Mouse (Mus musculus) heart, embryonic 12.5 days (tissue): ENCODE measurements around the gene Hoxd8. TPM values are rescaled to one million over a fixed set of nuclear protein-coding genes. Genes with fewer than 3 reads are reported as not detected.
A peak's percentile ranks its signal among the peaks of the same experiment; 100 is the strongest.

Experiments used
- ATAC-seq: fragments of 200-750 bp; cut with Nextera tagmentation; 2 replicates; pipeline ENCODE4 v1.8.0; 2017; ENCODE audit warnings: moderate TSS enrichment, moderate library complexity; ENCODE audit not compliant: insufficient number of reproducible peaks, low FRiP score
- H3K27ac ChIP-seq: fragments of 300-500 bp; sonication (generic); 2 replicates; pipeline ENCODE4 v1.5.1; 2016; ENCODE audit warnings: mild to moderate bottlenecking, moderate library complexity; ENCODE audit not compliant: poor library complexity, severe bottlenecking
- H3K27me3 ChIP-seq: fragments of 300-500 bp; sonication (generic); replicated peaks from 2 replicates; pipeline ENCODE4 v1.6.1; 2016; ENCODE audit warnings: mild to moderate bottlenecking, moderate library complexity
- H3K36me3 ChIP-seq: fragments of 300-500 bp; sonication (generic); 2 replicates; pipeline ENCODE4 v1.6.1; 2016; ENCODE audit warnings: mild to moderate bottlenecking, moderate library complexity
- H3K4me1 ChIP-seq: fragments of 300-500 bp; sonication (generic); replicated peaks from 2 replicates; pipeline ENCODE4 v1.6.1; 2016; ENCODE audit warnings: mild to moderate bottlenecking
- H3K4me2 ChIP-seq: fragments of 300-500 bp; sonication (generic); 2 replicates; pipeline ENCODE4 v1.6.1; 2016; ENCODE audit warnings: mild to moderate bottlenecking, moderate library complexity
- H3K4me3 ChIP-seq: fragments of 300-500 bp; sonication (generic); 2 replicates; pipeline ENCODE4 v1.5.1; 2016; ENCODE audit warnings: mild to moderate bottlenecking
- H3K9ac ChIP-seq: fragments of 300-500 bp; sonication (generic); 2 replicates; pipeline ENCODE4 v1.6.1; 2016; ENCODE audit warnings: mild to moderate bottlenecking, moderate library complexity
- H3K9me3 ChIP-seq: fragments of 300-500 bp; sonication (generic); replicated peaks from 2 replicates; pipeline ENCODE4 v1.6.1; 2016; ENCODE audit warnings: mild to moderate bottlenecking, moderate library complexity
- WGBS: fragments of 180-500 bp; shearing (Covaris S2); methylation state at CpG from one replicate; pipeline ENCODE4 v1.1.7; 2016; 5-methylcytosine and 5-hydroxymethylcytosine counted together
- polyA plus RNA-seq: library from polyadenylated mRNA; unstranded; fragments of >200 nt; fragmentation: Nextera tagmentation; extraction: Ambion mirVana; gene quantifications from 2 replicates; pipeline ENCODE4 v1.2.1, GENCODE M21; 2016

The Hoxd8 gene
- polyA plus RNA-seq, 1 experiment from 2014 or later, result 0.10 TPM

DNA sequence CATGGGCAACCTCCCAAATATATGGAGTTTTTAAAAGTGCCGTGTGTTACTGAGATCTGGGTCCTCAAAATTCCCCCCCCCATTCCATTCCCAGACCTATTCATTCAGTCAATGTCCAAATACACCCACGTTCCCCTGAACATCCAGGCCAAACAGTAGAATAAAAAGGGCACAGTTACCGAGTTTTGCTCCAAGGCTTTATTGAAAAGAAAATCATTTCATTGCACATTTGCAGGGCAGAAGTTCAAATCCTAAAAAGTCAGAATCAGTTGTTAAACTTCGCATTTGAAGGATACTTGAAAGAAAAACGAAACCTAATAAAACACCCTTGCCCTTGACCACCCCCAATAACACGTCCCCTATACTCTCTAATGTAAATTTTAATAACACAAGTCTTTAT lies 1.6 kb upstream of the Hoxd8 start:
- Histone ChIP-seq H3K27ac (no peak overlapping the region), H3K9ac (no peak overlapping the region), H3K9me3 (no peaks in the 10 kb centered on the region), H3K27me3 (peaks cover 89% of the 10 kb centered on the region), H3K4me1 (peaks cover 21% of the 10 kb centered on the region), H3K36me3 (no peaks in the 10 kb centered on the region), H3K4me3 (no peak overlapping the region), H3K4me2 (no peak overlapping the region)
- WGBS, result 17% methylated on average over 6 of the region's 6 CpGs
- no peak for ATAC-seq

- Histone ChIP-seq H3K9me3 (no peaks in the 10 kb centered on the region), H3K4me3 (no peak overlapping the region), H3K27ac (no peak overlapping the region), H3K27me3 (peaks cover 89% of the 10 kb centered on the region), H3K4me1 (peaks cover 16% of the 10 kb centered on the region), H3K4me2 (no peak overlapping the region), H3K36me3 (no peaks in the 10 kb centered on the region), H3K9ac (no peak overlapping the region)
- 5% methylated on average over 10 of the region's 10 CpGs for whole genome bisulfite sequencing
- no peak for ATAC-seq
Observed at GRCm38 (mm10) chr2:74703317-74703716, 1.1 kb upstream of the Hoxd8 start.

- Histone ChIP-seq H3K4me2 (no peak overlapping the region), H3K9ac (no peak overlapping the region), H3K27ac (no peak overlapping the region), H3K9me3 (no peaks in the 10 kb centered on the region), H3K4me1 (peaks cover 13% of the 10 kb centered on the region), H3K27me3 (peaks cover 89% of the 10 kb centered on the region), H3K36me3 (no peaks in the 10 kb centered on the region), H3K4me3 (no peak overlapping the region)
- ATAC-seq, result no peak
- 2% methylated on average over 26 of the region's 26 CpGs for WGBS
Observed at GRCm38 (mm10) chr2:74703720-74704392, 559 bp upstream of the Hoxd8 start.

DNA sequence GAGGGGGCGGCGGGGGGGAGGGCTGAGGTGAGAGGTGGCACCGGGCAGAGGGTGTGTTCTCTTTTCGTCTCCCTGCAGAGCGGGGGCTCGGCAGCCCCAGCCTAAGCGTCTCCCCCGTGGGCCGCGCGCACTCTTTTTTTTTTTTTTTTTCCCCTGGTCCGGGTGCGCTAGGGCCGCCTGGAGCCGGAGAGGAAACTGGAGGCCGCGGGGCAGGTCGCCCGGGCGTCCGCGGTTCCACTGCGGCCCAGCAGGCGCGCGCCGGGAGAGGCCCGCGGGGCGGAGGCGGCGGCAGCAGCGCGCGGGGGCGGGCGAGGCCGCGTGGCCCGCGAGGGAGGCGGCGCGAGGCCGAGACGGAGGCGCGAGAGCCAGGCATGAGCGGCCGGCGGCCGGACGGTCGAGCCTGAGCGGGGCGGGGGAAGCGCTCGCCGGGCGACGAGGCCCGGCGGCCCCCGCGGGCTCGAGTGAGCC lies 618 bp downstream of the Hoxd8 start:
- no peaks in the 10 kb centered on the region for H3K36me3 ChIP-seq
- peak overlapping the region; percentile 88 for H3K4me2 ChIP-seq
- H3K4me3 ChIP-seq, result peak overlapping the region; percentile 54
- H3K27ac ChIP-seq, result no peak overlapping the region
- H3K9ac ChIP-seq, result peak overlapping the region; percentile 62; the same call in 1 of the 2 replicates
- WGBS, result under 1% methylated on average over 43 of the region's 66 CpGs
- H3K9me3 ChIP-seq, result no peaks in the 10 kb centered on the region
- H3K27me3 ChIP-seq, result peaks cover 89% of the 10 kb centered on the region
- peak; percentile 45; the same call in 1 of the 2 replicates for ATAC-seq
- peaks cover 13% of the 10 kb centered on the region for H3K4me1 ChIP-seq

DNA sequence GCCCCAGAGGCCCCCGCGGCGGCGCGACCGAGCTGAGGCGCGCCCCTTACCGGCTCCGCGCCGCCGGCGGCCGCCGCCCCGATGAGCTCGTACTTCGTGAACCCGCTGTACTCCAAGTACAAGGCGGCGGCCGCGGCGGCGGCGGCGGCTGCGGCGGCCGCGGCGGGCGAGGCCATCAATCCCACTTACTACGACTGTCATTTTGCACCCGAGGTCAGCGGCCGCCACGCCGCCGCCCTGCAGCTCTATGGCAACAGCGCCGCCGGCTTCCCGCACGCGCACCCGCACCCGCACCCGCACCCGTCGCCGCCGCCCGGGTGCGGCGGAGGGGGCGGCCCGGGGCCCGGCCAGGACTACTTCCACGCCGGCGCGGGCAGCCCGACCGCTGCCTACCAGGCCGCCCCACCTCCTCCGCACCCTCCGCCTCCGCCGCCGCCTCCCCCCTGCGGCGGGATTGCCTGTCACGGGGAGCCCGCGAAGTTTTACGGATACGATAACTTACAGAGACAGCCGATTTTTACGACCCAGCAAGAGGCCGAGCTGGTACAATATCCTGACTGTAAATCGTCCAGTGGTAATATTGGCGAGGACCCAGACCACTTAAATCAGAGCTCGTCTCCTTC lies 1.2 kb downstream of the Hoxd8 start:
- H3K27ac ChIP-seq, result no peak overlapping the region
- peak overlapping the region; percentile 62; the same call in 1 of the 2 replicates for H3K9ac ChIP-seq
- H3K4me1 ChIP-seq, result peaks cover 13% of the 10 kb centered on the region
- no peak for ATAC-seq
- peaks cover 89% of the 10 kb centered on the region for H3K27me3 ChIP-seq
- peak overlapping the region; percentile 54 for H3K4me3 ChIP-seq
- H3K9me3 ChIP-seq, result no peaks in the 10 kb centered on the region
- peak overlapping the region; percentile 88 for H3K4me2 ChIP-seq
- no peaks in the 10 kb centered on the region for H3K36me3 ChIP-seq
- under 1% methylated on average over 60 of the region's 85 CpGs for WGBS

GRCm38 (mm10) chr2:74706393-74706960 lies 2.1 kb downstream of the Hoxd8 start:
- H3K4me2 ChIP-seq, result no peak overlapping the region
- H3K27me3 ChIP-seq, result peaks cover 89% of the 10 kb centered on the region
- no peaks in the 10 kb centered on the region for H3K9me3 ChIP-seq
- H3K9ac ChIP-seq, result no peak overlapping the region
- H3K4me3 ChIP-seq, result no peak overlapping the region
- no peak overlapping the region for H3K27ac ChIP-seq
- H3K36me3 ChIP-seq, result no peaks in the 10 kb centered on the region
- H3K4me1 ChIP-seq, result peaks cover 13% of the 10 kb centered on the region
- ATAC-seq, result no peak
- 2% methylated on average over 13 of the region's 13 CpGs for WGBS

- H3K4me3 ChIP-seq, result no peak overlapping the region
- H3K9me3 ChIP-seq, result no peaks in the 10 kb centered on the region
- peaks cover 96% of the 10 kb centered on the region for H3K27me3 ChIP-seq
- no peaks in the 10 kb centered on the region for H3K36me3 ChIP-seq
- H3K27ac ChIP-seq, result no peak overlapping the region
- no peak overlapping the region for H3K4me2 ChIP-seq
- no peak overlapping the region for H3K9ac ChIP-seq
- 11% methylated on average over 7 of the region's 7 CpGs for WGBS
- no peak for ATAC-seq
- H3K4me1 ChIP-seq, result peaks cover 23% of the 10 kb centered on the region
Observed at GRCm38 (mm10) chr2:74707599-74707998, 3.2 kb downstream of the Hoxd8 start.

GRCm38 (mm10) chr2:74708676-74709075 lies 4.3 kb downstream of the Hoxd8 start:
- Histone ChIP-seq H3K27ac (no peak overlapping the region), H3K36me3 (no peaks in the 10 kb centered on the region), H3K9me3 (no peaks in the 10 kb centered on the region), H3K4me2 (no peak overlapping the region), H3K4me3 (no peak overlapping the region), H3K4me1 (peaks cover 23% of the 10 kb centered on the region), H3K9ac (no peak overlapping the region), H3K27me3 (peaks cover 93% of the 10 kb centered on the region)
- 16% methylated on average over 4 of the region's 4 CpGs for WGBS
- no peak for ATAC-seq

DNA sequence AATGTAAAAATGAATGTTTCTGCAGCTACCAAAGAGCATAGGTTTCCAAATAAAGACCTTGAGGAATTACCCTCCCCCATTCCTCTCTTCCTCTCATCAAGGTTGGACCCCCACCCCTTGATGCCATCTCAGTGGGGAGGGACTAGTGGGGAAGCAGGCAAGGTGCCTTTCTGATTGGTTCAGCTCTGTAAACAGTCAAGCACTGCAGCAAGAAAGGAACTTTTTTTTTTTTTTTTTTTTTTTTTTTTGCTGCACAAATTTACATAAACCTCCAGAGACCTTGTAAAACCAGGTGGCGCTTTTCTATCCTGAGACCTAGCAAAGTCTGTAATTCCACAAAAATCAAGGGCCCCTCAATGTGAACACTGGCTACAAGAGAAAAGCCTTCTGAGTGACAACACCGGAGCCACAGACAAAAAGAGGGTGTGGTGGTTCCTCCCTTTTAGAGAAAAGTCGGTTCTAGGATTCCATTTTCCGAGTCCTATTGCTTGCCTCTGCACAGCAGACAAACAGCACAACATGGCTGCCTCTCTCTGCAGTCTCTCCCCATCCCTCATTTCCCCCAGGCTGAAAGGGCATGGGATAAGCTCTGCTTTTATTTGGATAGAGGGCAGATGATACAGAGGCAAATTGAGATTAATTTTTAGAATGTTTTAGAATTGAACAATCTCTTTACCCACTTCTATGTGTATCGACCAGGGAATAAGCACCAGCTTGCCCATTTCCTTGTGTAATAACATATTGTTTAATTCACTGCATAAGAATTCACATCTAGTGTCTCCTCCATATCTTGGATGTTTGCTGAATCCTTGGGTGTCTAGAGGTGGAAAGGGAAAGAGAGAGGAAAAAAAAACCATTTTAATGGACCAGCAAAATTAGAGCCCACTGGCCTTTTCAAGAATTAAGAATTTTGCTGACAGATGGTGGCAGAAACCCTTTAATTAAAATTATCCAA lies 5.3 kb downstream of the Hoxd8 start:
- WGBS, result 7% methylated on average over 5 of the region's 5 CpGs

GRCm38 (mm10) chr2:74710929-74711543 lies 6.6 kb downstream of the Hoxd8 start:
- peaks cover 13% of the 10 kb centered on the region for H3K4me1 ChIP-seq
- H3K27ac ChIP-seq, result no peak overlapping the region
- H3K4me3 ChIP-seq, result no peak overlapping the region
- WGBS, result 2% methylated on average over 16 of the region's 16 CpGs
- ATAC-seq, result no peak
- H3K27me3 ChIP-seq, result peaks cover 94% of the 10 kb centered on the region
- no peak overlapping the region for H3K4me2 ChIP-seq
- H3K9ac ChIP-seq, result no peak overlapping the region
- no peaks in the 10 kb centered on the region for H3K9me3 ChIP-seq
- no peaks in the 10 kb centered on the region for H3K36me3 ChIP-seq

More for the DNA sequence above, 5.3 kb downstream of the Hoxd8 start:
- peaks cover 20% of the 10 kb centered on the region for H3K4me1 ChIP-seq
- no peak for ATAC-seq
- no peak overlapping the region for H3K4me3 ChIP-seq
- peaks cover 93% of the 10 kb centered on the region for H3K27me3 ChIP-seq
- H3K27ac ChIP-seq, result no peak overlapping the region
- H3K9ac ChIP-seq, result no peak overlapping the region
- H3K9me3 ChIP-seq, result no peaks in the 10 kb centered on the region
- H3K36me3 ChIP-seq, result no peaks in the 10 kb centered on the region
- no peak overlapping the region for H3K4me2 ChIP-seq
